Mouse (Mus musculus): ENCODE data around the gene Arl15. TPM values are rescaled to one million over a fixed set of nuclear protein-coding genes. Genes with fewer than 3 reads are reported as not detected.

Gene Arl15
- polyA plus RNA-seq, 1 experiment from 2014 or later: 18.2 TPM

GRCm38 (mm10) chr13:113935697-113936096 is 141.4 kb downstream of the Arl15 start:
- ATAC-seq (ENCODE audit: low FRiP score, low TSS enrichment): no peak
- no peaks in the 10 kb centered on the region for H3K4me1 ChIP-seq (ENCODE audit: control insufficient read depth, insufficient read depth, low read length)
- H3K27ac ChIP-seq (ENCODE audit: low read depth, low read length): no peak overlapping the region
- no peak overlapping the region for H3K9ac ChIP-seq (ENCODE audit: low read depth, low read length)
- no peaks in the 10 kb centered on the region for H3K36me3 ChIP-seq (ENCODE audit: control insufficient read depth, insufficient read depth, low read length)
- no peaks in the 10 kb centered on the region for H3K27me3 ChIP-seq (ENCODE audit: control insufficient read depth, insufficient read depth, low read length)
- no peaks in the 10 kb centered on the region for H3K9me3 ChIP-seq (ENCODE audit: control insufficient read depth, low read length)
- H3K4me3 ChIP-seq (ENCODE audit: low read length): no peak overlapping the region
- 82% methylated on average over 4 of the region's 4 CpGs for WGBS
- no peak overlapping the region for H3K4me2 ChIP-seq (replicated peaks; ENCODE audit: low read depth, low read length)

GRCm38 (mm10) chr13:113937231-113937630 is 142.9 kb downstream of the Arl15 start:
- Histone ChIP-seq H3K9me3 (ENCODE audit: control insufficient read depth, low read length) (no peaks in the 10 kb centered on the region), H3K9ac (ENCODE audit: low read depth, low read length) (no peak overlapping the region), H3K4me3 (ENCODE audit: low read length) (no peak overlapping the region), H3K27me3 (ENCODE audit: control insufficient read depth, insufficient read depth, low read length) (no peaks in the 10 kb centered on the region), H3K4me1 (ENCODE audit: control insufficient read depth, insufficient read depth, low read length) (no peaks in the 10 kb centered on the region), H3K27ac (ENCODE audit: low read depth, low read length) (no peak overlapping the region), H3K36me3 (ENCODE audit: control insufficient read depth, insufficient read depth, low read length) (no peaks in the 10 kb centered on the region), H3K4me2 (replicated peaks; ENCODE audit: low read depth, low read length) (no peak overlapping the region)
- 97% methylated on average over 5 of the region's 5 CpGs for WGBS
- ATAC-seq (ENCODE audit: low FRiP score, low TSS enrichment): no peak

DNA sequence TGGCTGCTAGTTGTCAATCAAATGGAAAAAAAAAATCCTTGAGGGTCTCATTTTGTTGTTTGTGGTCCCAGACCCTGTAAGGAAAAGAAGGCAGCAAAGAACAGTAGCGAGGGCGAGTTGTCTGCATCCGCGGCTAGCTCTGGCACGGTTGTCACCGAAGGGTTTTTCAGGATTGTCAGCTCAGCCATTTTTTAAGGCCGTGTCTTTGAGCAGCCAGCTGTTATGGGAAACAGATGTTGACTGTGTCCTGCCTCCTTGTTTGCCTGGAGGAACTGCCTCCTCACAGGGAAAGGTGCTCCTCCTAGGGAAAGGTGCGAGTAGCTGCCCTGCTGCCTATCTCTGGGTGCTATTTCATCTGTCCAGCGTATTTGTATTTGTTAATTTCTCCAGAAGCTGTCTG is 144.3 kb downstream of the Arl15 start:
- Histone ChIP-seq H3K9me3 (ENCODE audit: control insufficient read depth, low read length) (no peaks in the 10 kb centered on the region), H3K9ac (ENCODE audit: low read depth, low read length) (no peak overlapping the region), H3K4me3 (ENCODE audit: low read length) (no peak overlapping the region), H3K36me3 (ENCODE audit: control insufficient read depth, insufficient read depth, low read length) (no peaks in the 10 kb centered on the region), H3K27ac (ENCODE audit: low read depth, low read length) (no peak overlapping the region), H3K4me2 (replicated peaks; ENCODE audit: low read depth, low read length) (no peak overlapping the region), H3K27me3 (ENCODE audit: control insufficient read depth, insufficient read depth, low read length) (no peaks in the 10 kb centered on the region), H3K4me1 (ENCODE audit: control insufficient read depth, insufficient read depth, low read length) (no peaks in the 10 kb centered on the region)
- no peak for ATAC-seq (ENCODE audit: low FRiP score, low TSS enrichment)
- WGBS: 77% methylated on average over 9 of the region's 9 CpGs

GRCm38 (mm10) chr13:113939097-113939496 is 144.8 kb downstream of the Arl15 start:
- no peak overlapping the region for H3K27ac ChIP-seq (ENCODE audit: low read depth, low read length)
- no peak for ATAC-seq (ENCODE audit: low FRiP score, low TSS enrichment)
- H3K9ac ChIP-seq (ENCODE audit: low read depth, low read length): no peak overlapping the region
- no peaks in the 10 kb centered on the region for H3K27me3 ChIP-seq (ENCODE audit: control insufficient read depth, insufficient read depth, low read length)
- H3K4me1 ChIP-seq (ENCODE audit: control insufficient read depth, insufficient read depth, low read length): no peaks in the 10 kb centered on the region
- no peaks in the 10 kb centered on the region for H3K9me3 ChIP-seq (ENCODE audit: control insufficient read depth, low read length)
- H3K4me2 ChIP-seq (replicated peaks; ENCODE audit: low read depth, low read length): no peak overlapping the region
- H3K36me3 ChIP-seq (ENCODE audit: control insufficient read depth, insufficient read depth, low read length): no peaks in the 10 kb centered on the region
- no peak overlapping the region for H3K4me3 ChIP-seq (ENCODE audit: low read length)
- 95% methylated on average over 10 of the region's 10 CpGs for WGBS

DNA sequence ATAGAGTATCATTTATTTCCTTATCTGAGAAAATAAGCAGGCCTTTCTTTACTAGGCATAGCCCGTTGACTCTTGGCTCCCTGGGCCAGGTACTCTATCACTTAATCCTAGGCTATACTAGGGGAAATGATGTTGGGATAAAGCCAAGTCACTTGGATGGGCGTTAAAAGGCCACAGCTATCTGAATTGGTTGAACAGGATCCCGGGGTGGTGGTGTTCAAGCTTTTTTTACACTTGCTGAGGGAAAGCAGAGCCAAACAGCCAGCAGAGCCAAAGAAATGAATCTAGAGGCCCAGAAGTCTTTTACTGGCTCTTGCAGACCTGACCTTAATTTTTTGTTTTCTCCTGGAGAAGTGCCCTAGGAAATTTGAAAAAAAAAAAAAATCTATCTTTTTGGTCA is 145.4 kb downstream of the Arl15 start:
- Histone ChIP-seq H3K36me3 (ENCODE audit: control insufficient read depth, insufficient read depth, low read length) (no peaks in the 10 kb centered on the region), H3K27me3 (ENCODE audit: control insufficient read depth, insufficient read depth, low read length) (no peaks in the 10 kb centered on the region)
- no peak for ATAC-seq (ENCODE audit: low FRiP score, low TSS enrichment)

DNA sequence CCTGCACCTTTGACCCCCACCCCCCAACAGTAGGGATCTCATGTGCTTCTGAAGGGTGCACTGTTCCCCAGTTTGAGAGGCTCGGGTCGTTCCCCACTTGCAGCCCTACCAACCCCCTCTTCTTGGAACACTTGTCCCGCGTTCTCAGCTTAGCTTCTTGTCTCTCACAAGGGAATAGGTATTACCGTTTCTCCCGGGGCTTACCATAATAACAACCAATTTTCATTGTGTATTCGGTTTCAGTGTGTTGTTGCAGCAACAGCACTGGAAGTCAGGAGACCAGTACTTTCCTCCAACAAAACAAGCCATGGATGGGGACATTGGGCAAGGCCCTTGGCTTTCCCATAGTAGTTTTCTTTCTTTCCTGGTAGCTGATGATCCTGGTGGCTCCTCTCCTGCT is 145.8 kb downstream of the Arl15 start:
- Histone ChIP-seq H3K4me3 (ENCODE audit: low read length) (no peak overlapping the region), H3K36me3 (ENCODE audit: control insufficient read depth, insufficient read depth, low read length) (no peaks in the 10 kb centered on the region), H3K4me2 (replicated peaks; ENCODE audit: low read depth, low read length) (no peak overlapping the region), H3K9ac (ENCODE audit: low read depth, low read length) (no peak overlapping the region), H3K27ac (ENCODE audit: low read depth, low read length) (no peak overlapping the region), H3K9me3 (ENCODE audit: control insufficient read depth, low read length) (no peaks in the 10 kb centered on the region), H3K4me1 (ENCODE audit: control insufficient read depth, insufficient read depth, low read length) (no peaks in the 10 kb centered on the region), H3K27me3 (ENCODE audit: control insufficient read depth, insufficient read depth, low read length) (no peaks in the 10 kb centered on the region)
- ATAC-seq (ENCODE audit: low FRiP score, low TSS enrichment): no peak
- 92% methylated on average over 7 of the region's 7 CpGs for WGBS

More for the DNA sequence above, 145.4 kb downstream of the Arl15 start:
- H3K9me3 ChIP-seq (ENCODE audit: control insufficient read depth, low read length): no peaks in the 10 kb centered on the region
- no peak overlapping the region for H3K9ac ChIP-seq (ENCODE audit: low read depth, low read length)
- H3K27ac ChIP-seq (ENCODE audit: low read depth, low read length): no peak overlapping the region
- no peak overlapping the region for H3K4me3 ChIP-seq (ENCODE audit: low read length)
- WGBS: 82% methylated on average over 3 of the region's 3 CpGs
- no peak overlapping the region for H3K4me2 ChIP-seq (replicated peaks; ENCODE audit: low read depth, low read length)
- no peaks in the 10 kb centered on the region for H3K4me1 ChIP-seq (ENCODE audit: control insufficient read depth, insufficient read depth, low read length)

- Histone ChIP-seq H3K27ac (ENCODE audit: low read depth, low read length) (no peak overlapping the region), H3K4me1 (ENCODE audit: control insufficient read depth, insufficient read depth, low read length) (no peaks in the 10 kb centered on the region), H3K27me3 (ENCODE audit: control insufficient read depth, insufficient read depth, low read length) (no peaks in the 10 kb centered on the region), H3K9me3 (ENCODE audit: control insufficient read depth, low read length) (no peaks in the 10 kb centered on the region), H3K36me3 (ENCODE audit: control insufficient read depth, insufficient read depth, low read length) (no peaks in the 10 kb centered on the region), H3K9ac (ENCODE audit: low read depth, low read length) (no peak overlapping the region), H3K4me2 (replicated peaks; ENCODE audit: low read depth, low read length) (no peak overlapping the region), H3K4me3 (ENCODE audit: low read length) (no peak overlapping the region)
- 84% methylated on average over 3 of the region's 3 CpGs for WGBS
- ATAC-seq (ENCODE audit: low FRiP score, low TSS enrichment): no peak
Measured at GRCm38 (mm10) chr13:113941943-113942342, 147.6 kb downstream of the Arl15 start.

GRCm38 (mm10) chr13:113947546-113947945 is 153.2 kb downstream of the Arl15 start:
- H3K9ac ChIP-seq (ENCODE audit: low read depth, low read length): no peak overlapping the region
- H3K27ac ChIP-seq (ENCODE audit: low read depth, low read length): no peak overlapping the region
- H3K9me3 ChIP-seq (ENCODE audit: control insufficient read depth, low read length): no peaks in the 10 kb centered on the region
- H3K36me3 ChIP-seq (ENCODE audit: control insufficient read depth, insufficient read depth, low read length): no peaks in the 10 kb centered on the region
- H3K4me1 ChIP-seq (ENCODE audit: control insufficient read depth, insufficient read depth, low read length): peaks cover 10% of the 10 kb centered on the region; the same call in 1 of the 2 replicates
- no peak overlapping the region for H3K4me2 ChIP-seq (replicated peaks; ENCODE audit: low read depth, low read length)
- no peak for ATAC-seq (ENCODE audit: low FRiP score, low TSS enrichment)
- H3K27me3 ChIP-seq (ENCODE audit: control insufficient read depth, insufficient read depth, low read length): no peaks in the 10 kb centered on the region
- H3K4me3 ChIP-seq (ENCODE audit: low read length): no peak overlapping the region
- WGBS: 64% methylated on average over 4 of the region's 4 CpGs

DNA sequence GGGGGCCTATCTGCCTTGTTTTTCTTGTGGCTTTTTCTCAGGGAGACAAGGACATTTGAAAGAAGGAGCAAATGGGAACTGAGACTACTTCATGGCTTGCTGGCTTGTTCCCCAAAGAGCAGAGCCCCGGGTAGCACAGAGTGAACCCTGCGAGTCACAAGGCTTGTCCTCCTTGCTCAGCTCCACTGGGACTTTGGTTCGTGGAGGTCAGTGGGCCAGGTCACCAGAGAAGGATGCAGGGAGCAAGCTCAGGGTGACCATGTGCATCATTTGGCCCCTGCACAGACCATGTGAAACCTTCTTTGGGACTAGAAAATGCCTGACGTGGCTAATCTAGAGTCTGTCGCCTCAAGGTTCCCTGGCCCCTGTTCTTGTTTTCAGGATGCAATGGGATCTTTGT is 155.4 kb downstream of the Arl15 start:
- ATAC-seq (ENCODE audit: low FRiP score, low TSS enrichment): no peak
- Histone ChIP-seq H3K27me3 (ENCODE audit: control insufficient read depth, insufficient read depth, low read length) (no peaks in the 10 kb centered on the region), H3K36me3 (ENCODE audit: control insufficient read depth, insufficient read depth, low read length) (no peaks in the 10 kb centered on the region), H3K4me1 (ENCODE audit: control insufficient read depth, insufficient read depth, low read length) (peaks cover 10% of the 10 kb centered on the region; the same call in 1 of the 2 replicates), H3K9ac (ENCODE audit: low read depth, low read length) (no peak overlapping the region), H3K27ac (ENCODE audit: low read depth, low read length) (0 out of 2 replicates have a peak overlapping the region, but pooled peaks have one; percentile 47), H3K4me3 (ENCODE audit: low read length) (no peak overlapping the region), H3K4me2 (replicated peaks; ENCODE audit: low read depth, low read length) (no peak overlapping the region), H3K9me3 (ENCODE audit: control insufficient read depth, low read length) (no peaks in the 10 kb centered on the region)
- 42% methylated on average over 5 of the region's 5 CpGs for WGBS
